Mouse (Mus musculus) myocyte (in vitro differentiated cells): ENCODE results near the gene Alyref2. TPM values are rescaled to one million over a fixed set of nuclear protein-coding genes. Genes with fewer than 3 reads are reported as not detected.

Experiments
- H3K27me3 ChIP-seq: one replicate; pipeline ENCODE4 v1.6.1; 2011; ENCODE audit not compliant: control insufficient read depth, insufficient read depth, insufficient read length
- H3K36me3 ChIP-seq: one replicate; pipeline ENCODE4 v1.6.1; 2011; ENCODE audit not compliant: control insufficient read depth, insufficient read depth
- H3K4me2 ChIP-seq: one replicate; pipeline ENCODE4 v1.6.1; 2011; ENCODE audit warnings: low read depth, control low read depth
- H3K4me3 ChIP-seq: one replicate; pipeline ENCODE4 v1.5.1; 2011; ENCODE audit warnings: mild to moderate bottlenecking, control low read depth, moderate library complexity
- H3K79me2 ChIP-seq: one replicate; pipeline ENCODE4 v1.6.1; 2011; ENCODE audit not compliant: control insufficient read depth, insufficient read depth
- H3ac ChIP-seq: one replicate; pipeline ENCODE4 v1.6.1; 2011; ENCODE audit not compliant: control insufficient read depth, insufficient read length
- CEBPB ChIP-seq: IDR thresholded peaks from 2 replicates; pipeline ENCODE4 v1.6.1; 2011; ENCODE audit warnings: mild to moderate bottlenecking, moderate library complexity; ENCODE audit not compliant: poor library complexity, insufficient read depth, severe bottlenecking
- E2F4 ChIP-seq: IDR thresholded peaks from one replicate; pipeline ENCODE4 v1.6.1; 2011; ENCODE audit warnings: mild to moderate bottlenecking, control low read depth, moderate library complexity; ENCODE audit not compliant: insufficient read depth
- MAX ChIP-seq: IDR thresholded peaks from one replicate; pipeline ENCODE4 v1.6.1; 2011; ENCODE audit warnings: low read depth, mild to moderate bottlenecking, control low read depth
- MYOD1 ChIP-seq, 3 experiments: IDR thresholded peaks; one replicate each; pipeline ENCODE4 v1.6.1; 2011; ENCODE audit warnings: control low read depth in 2 of 3, low read depth in 2 of 3, mild to moderate bottlenecking in 2 of 3, moderate library complexity in 1 of 3; ENCODE audit not compliant: insufficient read length in 2 of 3, control insufficient read depth in 1 of 3
- MYOG ChIP-seq, 3 experiments: IDR thresholded peaks; one replicate each; pipeline ENCODE4 v1.6.1; 2011; ENCODE audit warnings: control low read depth in 2 of 3, low read depth in 2 of 3, mild to moderate bottlenecking in 2 of 3; ENCODE audit not compliant: insufficient read length in 2 of 3, control insufficient read depth in 1 of 3, insufficient read depth in 1 of 3
- POLR2A ChIP-seq: IDR thresholded peaks from one replicate; pipeline ENCODE4 v1.6.1; 2011; ENCODE audit warnings: low read depth, mild to moderate bottlenecking, control low read depth, moderate library complexity; ENCODE audit not compliant: insufficient read length
- POLR2AphosphoS2 ChIP-seq: IDR thresholded peaks from one replicate; pipeline ENCODE4 v1.6.1; 2011; ENCODE audit warnings: low read depth, control low read depth; ENCODE audit not compliant: insufficient read length
- REST ChIP-seq: IDR thresholded peaks from one replicate; pipeline ENCODE4 v1.6.1; 2011; ENCODE audit warnings: mild to moderate bottlenecking, control low read depth, moderate library complexity; ENCODE audit not compliant: insufficient read depth, insufficient read length
- SRF ChIP-seq: IDR thresholded peaks from one replicate; pipeline ENCODE4 v1.6.1; 2011; ENCODE audit warnings: low read depth; ENCODE audit not compliant: control insufficient read depth, insufficient read length
- TCF12 ChIP-seq: IDR thresholded peaks from one replicate; pipeline ENCODE4 v1.6.1; 2011; ENCODE audit warnings: mild to moderate bottlenecking, control low read depth; ENCODE audit not compliant: poor library complexity, insufficient read depth, severe bottlenecking
- TCF3 ChIP-seq: IDR thresholded peaks from one replicate; pipeline ENCODE4 v1.6.1; 2011; ENCODE audit warnings: low read depth, control low read depth; ENCODE audit not compliant: insufficient read length
- USF1 ChIP-seq: IDR thresholded peaks from one replicate; pipeline ENCODE4 v1.6.1; 2011; ENCODE audit warnings: low read depth, mild to moderate bottlenecking, control low read depth, moderate library complexity
- polyA plus RNA-seq: library from polyadenylated mRNA; unstranded; fragments of >200 nt; fragmentation: generic; extraction: Trizol; gene quantifications from one replicate; pipeline ENCODE4 v1.2.1, GENCODE M21; 2012; ENCODE audit warnings: missing spikeins

Alyref2 gene
- polyA plus RNA-seq, 1 experiment = 6.6 TPM

DNA sequence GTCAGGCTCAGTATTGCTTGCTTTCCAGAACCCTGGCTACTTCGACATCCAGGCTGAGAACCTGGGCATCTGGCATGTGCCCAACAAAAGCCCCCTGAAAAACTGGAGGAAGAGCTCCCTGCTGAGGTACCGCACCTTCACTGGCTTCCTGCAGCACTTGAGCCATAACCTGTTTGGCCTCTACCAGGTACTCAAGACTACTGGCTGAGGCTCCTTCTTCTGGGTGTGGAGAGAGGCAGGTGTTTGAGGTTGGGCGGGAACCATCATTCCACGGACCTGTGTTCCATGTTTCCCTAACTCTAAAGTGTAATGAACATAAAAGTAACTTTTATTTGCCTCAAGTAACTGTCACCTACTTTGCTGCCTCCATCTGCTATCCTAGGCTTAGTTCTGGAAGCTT lies 12.3 kb downstream of the Alyref2 start:
- Histone ChIP-seq H3K4me2 (no peak overlapping the region), H3K36me3 (no peaks in the 10 kb centered on the region), H3K27me3 (no peaks in the 10 kb centered on the region), H3K4me3 (no peak overlapping the region), H3K79me2 (no peaks in the 10 kb centered on the region), H3ac (no peak overlapping the region)
- no peak for TF ChIP-seq POLR2A
- no peak for TF ChIP-seq MYOG (IDR thresholded peaks at IDR 0.05; ENCODE audit: control insufficient read depth in 1 of 3, insufficient read depth in 1 of 3, insufficient read length in 2 of 3, low read depth in 2 of 3)
- TF ChIP-seq POLR2AphosphoS2 = no peak
- TF ChIP-seq REST = no peak
- TF ChIP-seq TCF12 = no peak
- TF ChIP-seq SRF = no peak
- no peak for TF ChIP-seq MYOD1 (IDR thresholded peaks at IDR 0.05; ENCODE audit: control insufficient read depth in 1 of 3, insufficient read length in 2 of 3, low read depth in 2 of 3)
- TF ChIP-seq E2F4 = no peak
- TF ChIP-seq TCF3 = no peak
- TF ChIP-seq USF1 = no peak
- TF ChIP-seq CEBPB = no peak
- no peak for TF ChIP-seq MAX

DNA sequence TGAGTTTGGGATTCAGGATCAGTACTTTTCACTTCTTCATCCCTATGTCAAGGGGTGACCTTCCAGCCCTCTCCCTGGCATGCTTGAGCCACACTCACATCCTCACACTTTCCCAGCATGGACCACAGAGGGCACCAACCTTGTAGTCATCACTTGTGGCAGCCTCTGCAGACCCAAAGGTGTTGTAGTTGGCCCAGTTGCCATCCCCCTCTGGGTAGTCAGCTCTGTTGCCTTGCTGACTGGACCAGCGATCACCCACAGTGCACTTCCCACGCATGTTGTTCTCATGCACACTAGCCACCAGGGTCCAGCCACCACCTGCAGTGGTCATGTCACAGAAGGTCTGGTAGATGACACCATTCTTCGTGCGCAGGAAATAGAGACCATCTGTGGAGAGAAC lies 28.1 kb downstream of the Alyref2 start:
- no peak overlapping the region for H3K4me2 ChIP-seq
- no peaks in the 10 kb centered on the region for H3K36me3 ChIP-seq
- H3ac ChIP-seq = no peak overlapping the region
- H3K79me2 ChIP-seq = no peaks in the 10 kb centered on the region
- H3K4me3 ChIP-seq = no peak overlapping the region
- no peaks in the 10 kb centered on the region for H3K27me3 ChIP-seq
- TF ChIP-seq MYOG (IDR thresholded peaks at IDR 0.05; ENCODE audit: control insufficient read depth in 1 of 3, insufficient read depth in 1 of 3, insufficient read length in 2 of 3, low read depth in 2 of 3) (peak in 1 of 3 experiments; percentile 6), POLR2A (no peak)

DNA sequence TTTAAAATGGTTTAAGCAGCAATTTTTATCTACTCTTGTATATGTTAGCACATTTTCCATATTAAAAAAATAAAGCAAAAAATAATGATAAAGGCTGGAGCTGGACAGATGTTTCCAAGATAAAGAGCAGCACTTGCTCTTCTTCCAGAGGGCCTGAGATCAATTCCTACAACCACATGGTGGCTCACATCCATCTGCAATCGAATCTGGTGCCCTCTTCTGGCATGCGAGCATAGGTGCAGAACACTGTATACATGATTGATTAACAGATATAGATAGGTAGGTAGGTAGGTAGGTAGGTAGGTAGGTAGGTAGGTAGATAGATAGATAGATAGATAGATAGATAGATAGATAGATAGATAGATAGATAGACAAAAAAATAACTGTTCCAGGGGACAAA lies 29.6 kb downstream of the Alyref2 start:
- no peaks in the 10 kb centered on the region for H3K36me3 ChIP-seq
- H3K4me3 ChIP-seq = no peak overlapping the region
- H3K79me2 ChIP-seq = no peaks in the 10 kb centered on the region
- TF ChIP-seq POLR2A = no peak
- no peak for TF ChIP-seq TCF3
- no peak for TF ChIP-seq MYOD1 (IDR thresholded peaks at IDR 0.05; ENCODE audit: control insufficient read depth in 1 of 3, insufficient read length in 2 of 3, low read depth in 2 of 3)
- TF ChIP-seq SRF = no peak
- TF ChIP-seq REST = no peak
- no peak for TF ChIP-seq USF1
- TF ChIP-seq MAX = no peak
- no peak for TF ChIP-seq POLR2AphosphoS2
- TF ChIP-seq CEBPB = no peak
- no peak for TF ChIP-seq TCF12
- no peak for TF ChIP-seq E2F4
- TF ChIP-seq MYOG (IDR thresholded peaks at IDR 0.05; ENCODE audit: control insufficient read depth in 1 of 3, insufficient read depth in 1 of 3, insufficient read length in 2 of 3, low read depth in 2 of 3) = no peak
- no peak overlapping the region for H3K4me2 ChIP-seq
- no peak overlapping the region for H3ac ChIP-seq
- H3K27me3 ChIP-seq = no peaks in the 10 kb centered on the region

DNA sequence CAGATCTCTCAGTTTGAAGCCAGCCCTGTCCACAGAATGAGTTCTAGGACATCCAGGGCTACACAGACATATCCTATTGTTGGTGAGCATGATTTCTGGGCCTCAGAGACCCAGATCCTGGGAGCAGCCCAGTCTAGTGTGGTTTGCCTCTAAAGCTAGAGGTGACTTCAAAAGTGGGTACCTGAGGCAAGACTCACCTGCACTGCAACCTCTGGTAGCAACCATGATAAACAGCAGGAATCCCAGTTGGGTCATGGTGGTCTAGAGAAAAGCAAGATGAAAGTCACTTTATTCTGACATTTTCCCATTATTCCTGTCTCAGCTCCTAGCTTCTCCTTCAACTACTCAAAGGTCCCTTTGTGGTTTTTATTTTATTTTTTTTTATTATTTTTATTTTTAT lies 31.3 kb downstream of the Alyref2 start:
- no peaks in the 10 kb centered on the region for H3K36me3 ChIP-seq
- no peaks in the 10 kb centered on the region for H3K79me2 ChIP-seq
- H3ac ChIP-seq = no peak overlapping the region
- no peak overlapping the region for H3K4me2 ChIP-seq
- H3K27me3 ChIP-seq = no peaks in the 10 kb centered on the region
- H3K4me3 ChIP-seq = no peak overlapping the region
- TF ChIP-seq CEBPB (no peak), MAX (no peak), TCF3 (no peak), POLR2A (no peak)

DNA sequence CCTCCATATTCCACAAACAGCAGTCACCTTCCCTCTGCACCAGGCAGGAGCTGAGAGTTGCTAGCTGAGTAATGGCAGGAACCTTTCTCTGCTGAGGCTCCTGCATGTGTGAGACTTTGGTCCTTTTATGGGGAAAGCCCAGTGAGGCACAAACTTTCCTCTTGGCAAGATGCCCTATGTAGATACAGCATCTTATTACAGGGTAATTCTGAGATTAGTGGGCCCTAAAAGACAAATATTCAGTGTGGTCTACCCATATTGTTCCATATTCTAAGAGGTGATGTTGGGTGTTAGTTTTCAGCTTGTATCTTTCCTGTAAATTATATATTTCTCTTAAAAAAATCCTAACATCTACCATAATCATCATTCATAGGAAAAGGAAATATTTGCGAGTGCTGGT lies 31.9 kb downstream of the Alyref2 start, which contains the start of gene Itln1:
Itln1 (minus strand) TSS at position 101 of the 400 bp plus-strand sequence.
- no peak within 1 kb of the TSS for H3ac ChIP-seq
- no peaks in the 10 kb centered on the region for H3K36me3 ChIP-seq
- no peaks in the 10 kb centered on the region for H3K27me3 ChIP-seq
- H3K79me2 ChIP-seq = no peaks in the 10 kb centered on the region
- TF ChIP-seq TCF3 (no peak), POLR2AphosphoS2 (no peak), SRF (no peak), USF1 (no peak), TCF12 (no peak), MAX (no peak), REST (no peak), CEBPB (no peak), POLR2A (no peak), E2F4 (no peak), MYOD1 (IDR thresholded peaks at IDR 0.05; ENCODE audit: control insufficient read depth in 1 of 3, insufficient read length in 2 of 3, low read depth in 2 of 3) (no peak), MYOG (IDR thresholded peaks at IDR 0.05; ENCODE audit: control insufficient read depth in 1 of 3, insufficient read depth in 1 of 3, insufficient read length in 2 of 3, low read depth in 2 of 3) (no peak)
- H3K4me3 ChIP-seq = no peak within 1 kb of the TSS
- no peak within 1 kb of the TSS for H3K4me2 ChIP-seq
